Mouse (Mus musculus) embryo, embryonic 9.5 days (tissue): ENCODE data around the gene Parp6.
A peak's percentile ranks its signal among the peaks of the same experiment; 100 is the strongest.

Source experiments
- DNase-seq: peaks from one replicate; pipeline ENCODE4 v3.0.0-alpha.2; 2017; ENCODE audit errors: extremely low spot score

Parp6 gene

GRCm38 (mm10) chr9:59616622-59617306 is at the start of gene Parp6:
TSS of gene Parp6 (plus strand) at chr9:59617284.
- peak; percentile 98 for DNase-seq

- no peak for DNase-seq
Measured at GRCm38 (mm10) chr9:59571852-59572251, 45.2 kb upstream of the Parp6 start.

GRCm38 (mm10) chr9:59577401-59577800 is 39.7 kb upstream of the Parp6 start:
- no peak for DNase-seq

- DNase-seq = peak; percentile 100
Measured at GRCm38 (mm10) chr9:59577844-59578504, 39.1 kb upstream of the Parp6 start, which contains the start of gene Celf6. TSS of gene Celf6 (plus strand) at chr9:59577917.

- no peak for DNase-seq
Measured at GRCm38 (mm10) chr9:59578505-59578867, 38.6 kb upstream of the Parp6 start.

- DNase-seq = peak; percentile 78
Measured at GRCm38 (mm10) chr9:59584871-59585308, 32.2 kb upstream of the Parp6 start.

GRCm38 (mm10) chr9:59588252-59588651 is 28.8 kb upstream of the Parp6 start:
- no peak for DNase-seq

- DNase-seq = peak; percentile 17
Measured at GRCm38 (mm10) chr9:59588710-59589671, 28.1 kb upstream of the Parp6 start.

GRCm38 (mm10) chr9:59589703-59590439 is 27.2 kb upstream of the Parp6 start:
- DNase-seq = no peak

GRCm38 (mm10) chr9:59601661-59602060 is 15.4 kb upstream of the Parp6 start:
- no peak for DNase-seq

- no peak for DNase-seq
Measured at GRCm38 (mm10) chr9:59605967-59606366, 11.1 kb upstream of the Parp6 start.

GRCm38 (mm10) chr9:59610950-59611349 is 6.1 kb upstream of the Parp6 start:
- no peak for DNase-seq

GRCm38 (mm10) chr9:59615797-59616196 is 1.3 kb upstream of the Parp6 start:
- DNase-seq = no peak

- DNase-seq = no peak
Measured at GRCm38 (mm10) chr9:59617307-59617973, 356 bp downstream of the Parp6 start.

- DNase-seq = no peak
Measured at GRCm38 (mm10) chr9:59638372-59638771, 21.3 kb downstream of the Parp6 start.

GRCm38 (mm10) chr9:59639936-59640335 is 22.9 kb downstream of the Parp6 start:
- no peak for DNase-seq

- no peak for DNase-seq
Measured at GRCm38 (mm10) chr9:59641320-59641719, 24.2 kb downstream of the Parp6 start.

- DNase-seq = no peak
Measured at GRCm38 (mm10) chr9:59649911-59650310, 32.8 kb downstream of the Parp6 start.

- no peak for DNase-seq
Measured at GRCm38 (mm10) chr9:59653371-59653770, 36.3 kb downstream of the Parp6 start.

GRCm38 (mm10) chr9:59654450-59654983 is 37.4 kb downstream of the Parp6 start:
- no peak for DNase-seq
